Mouse (Mus musculus) c-Kit-positive CD71-positive TER-119-negative erythroid progenitor cells, embryonic 14.5 days (primary cell): ENCODE results near the gene Syt7.
A peak's percentile ranks its signal among the peaks of the same experiment; 100 is the strongest.

Experiments used
- DNase-seq: peaks from one replicate; pipeline ENCODE4 v3.0.0-alpha.2; 2013; ENCODE audit warnings: low read depth

Gene Syt7

DNA sequence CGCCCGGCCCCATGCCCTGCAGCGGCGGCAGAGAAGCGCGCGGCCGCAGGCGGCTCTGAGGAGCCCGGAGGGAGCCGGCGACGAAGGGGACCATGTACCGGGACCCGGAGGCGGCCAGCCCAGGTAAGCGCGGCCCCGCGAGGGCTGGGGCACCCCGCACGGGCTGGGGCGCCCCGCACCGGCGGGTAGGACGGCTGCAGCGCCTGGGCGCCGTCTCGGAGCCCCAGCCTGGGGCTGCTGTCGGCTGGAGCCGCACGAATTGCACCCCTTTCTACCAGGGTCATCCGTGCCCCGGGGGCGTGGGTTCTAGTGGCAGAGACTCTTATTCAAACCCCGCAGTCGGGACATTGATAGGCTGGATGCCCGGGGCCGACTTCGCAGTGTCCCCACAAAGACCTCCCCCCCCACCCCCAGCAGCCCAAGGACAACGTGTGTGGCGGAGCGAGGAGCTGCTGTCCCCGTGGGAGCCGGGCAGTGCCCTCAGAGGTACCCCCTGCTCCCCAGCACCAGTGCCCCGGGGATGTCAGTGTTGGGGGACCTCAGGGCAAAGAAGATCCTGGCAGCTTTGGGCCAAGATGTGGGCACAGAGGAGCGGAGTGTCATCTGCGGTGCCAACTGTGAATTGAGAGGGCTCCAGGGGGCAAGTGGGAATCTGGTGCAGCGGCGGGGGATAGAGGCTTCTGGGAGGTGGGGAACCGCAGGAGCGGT lies 655 bp downstream of the Syt7 start:
- no peak for DNase-seq

DNA sequence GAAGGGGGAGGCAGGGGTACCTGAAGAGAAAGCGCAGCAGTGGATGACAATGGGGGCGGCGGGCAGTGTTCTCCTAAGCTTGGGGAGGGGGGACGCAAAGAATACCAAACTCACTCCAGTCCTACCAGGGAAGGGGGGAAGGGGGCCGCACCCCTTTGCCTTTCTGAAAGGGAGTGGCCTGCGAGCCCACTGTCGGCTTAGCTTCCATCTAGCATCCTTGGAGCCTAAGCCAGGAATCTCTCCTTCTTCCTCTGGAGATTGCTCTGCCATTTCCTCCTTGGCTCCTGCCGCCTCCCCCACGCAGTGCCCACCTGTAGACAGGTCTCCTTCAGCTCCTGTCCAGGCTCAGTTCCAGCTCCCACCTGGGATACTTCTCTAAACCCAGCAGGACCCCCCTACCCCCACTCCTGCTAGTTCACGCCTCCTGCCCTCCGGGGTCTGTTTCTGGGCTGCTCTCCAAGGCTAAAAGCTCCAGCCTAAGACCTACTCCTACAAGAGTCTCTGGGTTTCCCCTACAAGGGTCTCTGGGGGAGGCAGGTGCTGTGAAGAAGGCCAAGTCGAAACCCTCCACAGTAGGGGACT lies 1.3 kb downstream of the Syt7 start:
- no peak for DNase-seq

DNA sequence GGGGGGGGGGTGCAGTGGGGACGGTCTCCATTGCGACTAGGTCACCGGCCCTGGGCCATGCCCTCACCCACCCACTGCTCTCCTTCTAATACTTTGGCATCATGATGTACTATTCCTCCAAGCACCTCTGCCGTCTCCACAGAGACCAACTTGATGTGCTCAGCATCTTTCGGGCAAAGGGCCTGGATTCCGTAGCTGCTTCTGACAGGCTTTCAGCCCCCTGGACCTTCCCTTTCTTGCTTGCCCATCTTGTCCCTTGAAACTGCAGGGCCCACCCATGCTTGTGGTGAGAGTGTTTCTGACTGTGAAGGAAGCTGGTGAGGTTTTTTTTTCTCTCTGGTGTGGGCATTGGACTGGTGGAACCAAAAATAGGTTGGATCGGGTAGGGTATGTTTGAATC lies 2.1 kb downstream of the Syt7 start:
- no peak for DNase-seq

DNA sequence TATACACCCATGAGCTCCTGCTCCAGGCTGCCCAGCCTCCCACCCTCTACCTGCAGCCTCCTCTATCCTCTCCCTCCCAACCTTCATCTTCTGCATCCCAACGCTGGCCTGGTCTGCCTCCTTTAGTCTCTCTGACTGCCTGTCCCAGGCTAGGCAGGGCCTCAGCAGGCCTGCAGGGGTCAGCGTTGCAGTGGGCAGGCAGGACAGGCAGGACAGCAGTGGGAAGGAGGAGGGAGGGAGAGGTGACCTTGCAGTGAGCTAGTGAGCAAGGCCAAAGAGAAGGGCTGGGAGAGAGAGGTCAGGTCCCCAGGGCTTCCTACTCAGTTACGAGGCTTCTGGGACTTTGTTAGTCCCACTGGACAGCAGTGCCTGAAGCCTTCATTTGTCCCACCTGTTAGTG lies 3.1 kb downstream of the Syt7 start:
- no peak for DNase-seq

DNA sequence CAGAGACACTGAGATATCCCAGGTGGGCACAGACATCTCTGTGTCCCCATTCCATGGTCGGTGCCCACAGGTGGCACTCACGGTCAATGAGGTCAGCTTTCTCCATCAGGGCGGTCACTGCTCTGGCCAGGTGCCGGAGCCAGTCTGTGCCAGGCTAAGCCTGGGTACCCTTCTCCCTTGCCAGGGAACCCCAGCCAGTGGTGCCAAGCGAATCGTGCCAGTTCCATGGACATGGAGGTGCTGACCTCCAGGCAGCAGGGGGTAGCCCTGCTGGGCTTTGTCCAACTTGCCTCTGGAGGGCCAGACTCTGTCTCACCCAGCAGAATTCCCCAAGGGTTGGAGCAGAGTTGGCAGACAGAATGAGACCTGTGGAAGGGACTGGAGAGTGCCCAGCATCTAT lies 4.6 kb downstream of the Syt7 start:
- DNase-seq = no peak

DNA sequence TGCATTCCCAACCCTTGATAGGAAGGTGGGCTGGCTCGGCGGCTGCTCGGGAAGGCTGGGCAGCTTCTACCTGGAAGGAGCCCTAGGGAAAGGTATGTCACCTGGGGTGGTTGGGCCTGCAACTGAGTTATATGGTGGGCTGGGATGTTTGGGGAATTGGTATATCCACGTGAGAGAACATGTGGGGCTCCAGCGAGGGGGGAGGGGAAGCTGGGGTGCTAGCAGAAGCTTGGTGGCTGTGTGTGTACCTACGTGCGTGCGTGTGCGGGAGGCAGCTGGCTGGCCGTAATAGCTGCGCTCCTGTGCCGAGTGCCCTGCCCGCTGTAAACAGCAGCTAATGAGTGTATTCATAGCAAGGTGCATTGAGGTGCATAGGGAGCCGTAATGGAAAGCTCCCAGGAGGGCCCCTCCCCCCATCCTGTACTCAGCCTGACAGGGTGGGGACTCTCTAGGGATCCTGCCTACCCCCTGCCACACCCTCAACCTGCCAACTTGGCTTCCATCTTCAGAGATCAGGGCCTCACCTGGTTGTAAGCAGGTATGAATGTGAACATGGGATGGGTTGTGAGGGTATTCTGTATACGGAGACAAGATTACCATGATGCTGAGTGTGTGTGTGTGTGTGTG lies 5.1 kb downstream of the Syt7 start:
- no peak for DNase-seq

DNA sequence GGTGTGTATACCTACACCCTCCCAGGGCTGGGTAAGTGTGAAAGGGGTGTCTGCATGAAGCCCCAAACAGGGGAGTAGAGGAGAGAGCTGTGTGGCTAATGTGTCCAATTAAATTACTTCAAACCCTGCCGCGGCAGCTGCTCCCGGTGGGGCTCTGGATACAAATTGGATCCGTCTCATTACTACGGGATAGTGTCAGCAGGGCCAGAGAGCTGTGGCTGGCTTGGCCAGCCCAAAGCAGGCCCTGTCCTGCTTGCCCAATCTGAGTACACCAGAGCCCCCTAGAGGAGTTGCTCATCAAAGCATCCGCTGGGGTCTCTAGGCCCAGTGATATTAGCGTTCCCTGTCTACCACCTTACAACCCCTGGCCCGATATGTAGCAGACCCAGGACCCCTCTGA lies 6.3 kb downstream of the Syt7 start:
- no peak for DNase-seq

DNA sequence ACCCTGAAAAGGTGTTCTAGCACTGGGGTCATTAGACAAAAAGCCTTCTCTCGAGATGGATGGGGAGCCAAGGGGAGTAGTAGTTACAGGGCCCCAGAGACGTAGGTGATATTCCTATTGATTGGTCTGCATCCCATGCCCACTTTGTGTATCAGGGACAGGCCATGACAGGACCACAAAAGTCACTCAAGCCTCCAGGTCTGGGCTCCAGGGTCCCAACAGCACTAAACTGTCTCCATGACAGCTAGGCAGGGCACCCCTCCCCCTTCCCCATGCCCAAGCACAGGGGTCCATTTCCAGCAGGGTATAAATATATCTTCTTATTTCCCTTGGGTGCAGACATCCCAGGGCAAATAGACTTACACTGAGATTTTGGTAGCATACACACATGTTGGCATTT lies 8.1 kb downstream of the Syt7 start:
- no peak for DNase-seq

DNA sequence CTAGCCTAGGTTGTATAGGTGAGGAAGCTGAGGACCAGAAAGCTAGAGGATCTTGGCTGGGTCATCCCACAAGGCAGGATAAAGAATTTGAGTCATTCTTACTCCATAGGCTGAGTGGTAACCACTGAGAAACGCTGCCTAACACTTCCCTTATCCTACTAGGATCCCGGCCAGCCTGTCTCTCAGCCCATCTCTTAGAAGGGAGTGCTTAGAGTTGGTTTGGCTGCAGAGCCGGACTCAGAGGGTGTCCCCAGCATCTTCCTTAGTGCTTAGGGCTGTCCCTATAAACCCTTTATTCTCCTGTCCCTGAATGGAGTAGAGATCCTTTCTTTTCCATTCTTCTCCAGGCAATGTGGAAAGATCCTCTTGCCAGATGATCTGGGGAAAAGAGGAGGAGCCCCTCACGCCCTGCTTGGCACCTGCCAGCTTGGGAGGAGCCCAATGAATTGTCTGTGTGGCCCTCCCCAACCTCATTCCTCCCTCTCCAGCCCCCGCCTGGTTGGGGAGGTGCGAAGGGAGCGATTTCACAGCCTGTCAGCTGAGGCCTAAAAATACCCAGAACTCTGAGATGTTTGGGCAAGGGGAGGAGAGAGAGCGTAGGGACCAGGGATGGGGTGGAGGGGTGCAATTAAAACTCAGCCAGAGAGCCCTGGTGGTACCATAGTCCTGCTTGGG lies 8.7 kb downstream of the Syt7 start:
- DNase-seq = no peak

DNA sequence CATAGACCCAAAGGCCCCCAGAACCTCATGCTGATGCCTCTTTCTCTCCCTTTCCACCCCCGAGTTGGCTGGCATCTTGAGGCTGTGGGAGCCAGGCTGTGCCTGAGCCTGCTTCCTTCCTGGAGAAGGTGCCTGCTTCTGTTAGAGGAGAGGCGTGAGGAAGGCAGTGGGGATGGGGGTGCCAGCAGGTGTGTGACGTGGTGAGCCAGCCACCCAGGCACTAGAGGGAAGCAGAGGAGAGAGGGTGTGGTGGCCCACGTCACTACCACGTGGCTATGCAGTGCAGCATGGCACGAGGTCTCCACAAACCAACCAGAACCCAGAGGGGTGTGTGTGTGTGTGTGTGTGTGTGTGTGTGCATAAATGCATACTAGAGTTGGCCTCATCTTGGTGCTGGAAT lies 9.4 kb downstream of the Syt7 start:
- no peak for DNase-seq

DNA sequence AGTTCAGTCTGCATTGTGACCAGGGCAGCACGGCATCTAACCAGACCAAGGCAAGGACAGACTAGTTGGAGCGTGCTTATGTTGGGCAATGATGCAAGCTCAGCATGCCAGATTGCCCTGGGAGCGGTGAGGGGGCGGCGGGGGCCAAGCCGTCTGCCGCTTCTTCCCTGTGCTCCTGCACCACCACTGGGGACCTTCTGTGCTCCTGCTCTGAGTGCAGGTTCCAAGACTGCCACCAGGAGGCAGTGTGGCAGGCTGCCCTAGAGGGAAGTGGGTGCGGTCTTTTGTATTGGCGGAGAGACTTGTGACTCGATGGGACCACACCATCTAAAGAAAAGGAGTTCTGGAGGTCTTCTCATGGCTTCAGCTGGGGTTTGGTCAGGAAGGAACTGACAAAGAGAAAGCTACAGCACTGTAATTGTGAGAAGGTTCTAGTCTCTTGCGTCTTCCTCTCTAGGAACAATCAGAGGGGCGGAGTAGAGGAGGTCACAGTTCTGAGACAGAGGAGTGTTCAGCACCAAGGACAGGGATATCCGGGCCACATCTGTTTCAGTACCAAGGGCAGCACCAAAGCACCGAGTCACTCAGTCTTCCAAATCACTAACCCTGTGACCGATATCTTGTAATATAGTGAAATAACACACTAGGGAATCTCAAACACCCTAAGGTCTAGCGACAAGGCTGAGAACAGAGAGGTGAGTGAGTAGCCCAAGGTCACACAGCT lies 14.0 kb downstream of the Syt7 start:
- peak; percentile 68 for DNase-seq

DNA sequence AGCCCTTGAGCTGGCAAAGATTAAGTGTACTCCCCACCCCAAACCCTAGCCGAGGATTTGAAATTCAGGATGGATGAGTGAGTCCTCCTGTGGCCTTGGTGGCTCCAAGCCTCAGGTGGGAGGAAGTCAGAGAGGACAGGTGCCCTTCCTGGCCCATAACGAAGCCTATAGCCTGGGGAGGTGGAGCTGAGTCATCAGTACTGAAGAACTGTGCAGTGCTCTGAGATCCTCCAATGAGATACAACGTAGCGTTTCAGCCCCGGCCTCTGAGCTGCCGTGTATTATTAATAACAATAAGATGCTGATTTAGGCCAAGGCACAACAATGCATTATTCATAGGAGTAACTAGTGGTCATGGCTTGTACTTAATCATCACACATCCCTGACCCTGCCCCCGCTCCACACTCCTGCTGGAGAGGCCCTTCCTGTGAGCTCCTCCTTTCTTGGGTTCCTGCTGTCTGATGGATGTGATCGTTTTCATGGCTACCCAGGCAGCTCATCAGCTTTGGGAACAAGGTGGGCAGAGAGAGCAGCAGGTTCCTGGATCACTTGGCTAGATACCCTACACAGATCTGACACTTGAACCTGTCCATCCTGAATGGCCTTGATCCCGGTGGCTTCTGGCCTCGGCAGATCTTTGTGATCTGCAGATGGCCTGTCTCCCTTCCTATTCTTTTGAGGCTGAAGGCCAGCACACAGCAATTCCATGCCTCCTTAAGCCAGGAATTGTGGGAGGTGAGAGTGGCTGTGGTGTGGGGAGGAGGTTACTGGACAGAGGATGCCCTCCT lies 14.9 kb downstream of the Syt7 start:
- no peak for DNase-seq

DNA sequence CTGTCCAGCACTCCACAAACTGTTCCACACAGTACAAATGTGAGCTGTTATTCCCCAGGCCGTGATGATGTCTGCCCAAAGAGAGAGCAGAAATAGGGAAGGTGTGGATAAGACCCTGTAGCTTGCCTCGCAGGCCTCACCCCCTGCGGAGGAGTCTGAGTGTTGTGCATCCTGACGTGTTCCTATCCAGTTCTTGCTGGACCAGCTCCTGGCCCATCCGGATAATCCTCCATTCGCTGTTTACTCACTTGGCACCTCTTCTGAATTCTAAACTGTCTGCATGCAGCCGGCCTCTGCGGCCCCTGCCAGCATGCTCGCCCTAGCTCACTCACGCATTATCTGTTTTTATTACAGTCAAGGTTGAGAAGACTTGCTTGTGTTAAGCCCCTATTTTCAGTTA lies 15.5 kb downstream of the Syt7 start:
- DNase-seq = no peak

DNA sequence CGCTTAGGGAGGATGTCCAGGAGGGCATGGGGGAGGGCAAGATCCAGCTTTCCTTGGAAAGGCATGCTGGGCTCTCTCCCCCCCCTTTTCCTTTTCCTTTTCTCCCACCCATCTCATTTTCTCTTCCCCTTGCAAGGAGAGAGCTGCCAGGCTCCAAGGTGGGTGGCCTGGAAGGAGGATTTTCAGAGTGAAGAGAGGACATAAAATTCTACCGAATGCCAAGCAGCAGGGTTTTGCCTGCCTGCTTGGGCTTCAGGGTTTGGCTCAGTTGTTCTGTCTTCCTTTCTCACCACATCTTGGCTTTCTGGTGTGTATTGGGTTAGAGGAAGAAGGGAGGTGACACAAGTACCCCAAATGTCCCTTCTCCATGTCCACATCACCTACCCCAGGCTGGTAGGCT lies 16.0 kb downstream of the Syt7 start:
- DNase-seq = no peak

DNA sequence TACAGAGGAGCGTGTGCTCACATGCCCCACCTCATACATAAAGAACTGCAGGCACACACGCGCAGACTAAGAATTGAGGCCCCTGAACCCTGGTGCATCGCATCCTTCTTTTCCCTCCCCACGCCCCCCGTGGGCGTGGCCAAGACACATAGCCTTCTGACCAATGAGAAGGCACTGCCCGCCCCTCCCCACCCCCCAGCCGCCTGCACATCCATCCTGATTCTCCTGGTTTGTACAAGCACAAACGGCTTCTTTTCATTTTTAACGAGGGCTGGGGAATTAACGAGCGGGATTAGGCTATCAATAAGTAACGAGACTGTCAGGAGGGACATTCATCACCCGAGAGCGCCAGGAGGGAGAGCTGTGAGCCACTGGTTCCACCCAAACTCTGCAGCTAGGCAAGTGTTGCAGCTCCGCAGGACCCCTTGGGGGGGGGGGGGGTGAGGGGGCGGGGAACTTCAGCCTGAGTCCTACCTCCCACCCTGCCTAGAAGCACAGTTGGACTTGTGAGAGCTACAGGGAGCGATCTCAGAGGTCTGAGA lies 24.9 kb downstream of the Syt7 start:
- no peak for DNase-seq

DNA sequence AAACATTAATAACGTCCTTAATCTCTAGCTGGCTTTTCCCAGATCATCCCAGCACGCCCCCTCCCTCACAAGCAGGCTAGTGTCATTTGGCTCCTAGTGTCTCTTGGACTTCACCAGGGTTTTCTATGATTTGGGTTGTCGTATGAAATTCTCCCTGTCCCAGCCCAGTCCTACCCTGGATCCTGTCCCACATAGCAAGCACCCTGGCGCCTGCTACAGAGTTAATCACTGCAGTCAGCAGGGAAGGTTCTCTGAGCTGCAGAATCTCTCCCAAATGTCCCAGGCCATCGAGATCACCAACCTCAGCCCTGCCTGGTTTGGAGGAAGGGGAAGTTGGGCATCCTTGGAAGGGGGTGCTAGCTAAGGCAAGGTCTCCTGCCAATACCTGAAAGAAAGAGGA lies 26.6 kb downstream of the Syt7 start:
- DNase-seq = no peak

DNA sequence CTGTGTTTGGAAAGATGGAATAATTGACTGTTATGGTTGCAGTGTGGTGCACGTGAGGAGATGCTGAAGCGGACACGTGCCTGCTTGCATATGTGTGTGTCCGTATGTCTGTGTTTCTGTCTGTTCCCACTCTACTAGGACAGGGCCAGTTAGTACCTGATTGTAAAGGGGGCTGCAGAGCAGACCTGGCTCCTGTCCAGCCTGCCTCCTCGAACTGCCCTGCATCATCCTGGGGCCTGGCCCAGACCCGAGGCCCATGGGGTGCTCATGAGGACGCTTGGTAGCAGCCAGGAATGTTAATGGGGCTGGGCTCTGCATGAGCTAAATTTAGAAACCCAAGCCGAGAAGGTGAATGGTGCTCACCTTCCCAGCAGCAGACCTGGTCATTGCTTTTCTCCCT lies 28.0 kb downstream of the Syt7 start:
- DNase-seq = no peak

DNA sequence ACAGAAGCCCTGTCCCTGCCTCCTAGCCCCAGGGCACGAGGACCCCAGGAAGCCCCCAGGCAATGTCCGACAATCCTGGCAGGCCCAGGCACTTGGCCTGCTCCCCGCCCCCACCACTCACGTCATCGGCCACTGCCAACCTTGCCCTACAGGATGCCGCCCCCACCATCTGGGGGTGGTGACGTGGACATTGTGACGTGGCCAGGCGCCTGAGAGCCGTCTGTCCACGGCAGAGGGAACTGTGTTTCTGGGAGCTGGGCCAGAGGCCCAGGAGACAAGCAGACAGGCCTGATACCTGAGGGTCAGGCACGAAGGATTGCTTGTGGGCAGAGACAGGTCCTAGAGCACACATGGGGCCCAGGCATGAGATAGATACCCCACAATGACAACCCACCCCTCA lies 28.5 kb downstream of the Syt7 start:
- DNase-seq = no peak

DNA sequence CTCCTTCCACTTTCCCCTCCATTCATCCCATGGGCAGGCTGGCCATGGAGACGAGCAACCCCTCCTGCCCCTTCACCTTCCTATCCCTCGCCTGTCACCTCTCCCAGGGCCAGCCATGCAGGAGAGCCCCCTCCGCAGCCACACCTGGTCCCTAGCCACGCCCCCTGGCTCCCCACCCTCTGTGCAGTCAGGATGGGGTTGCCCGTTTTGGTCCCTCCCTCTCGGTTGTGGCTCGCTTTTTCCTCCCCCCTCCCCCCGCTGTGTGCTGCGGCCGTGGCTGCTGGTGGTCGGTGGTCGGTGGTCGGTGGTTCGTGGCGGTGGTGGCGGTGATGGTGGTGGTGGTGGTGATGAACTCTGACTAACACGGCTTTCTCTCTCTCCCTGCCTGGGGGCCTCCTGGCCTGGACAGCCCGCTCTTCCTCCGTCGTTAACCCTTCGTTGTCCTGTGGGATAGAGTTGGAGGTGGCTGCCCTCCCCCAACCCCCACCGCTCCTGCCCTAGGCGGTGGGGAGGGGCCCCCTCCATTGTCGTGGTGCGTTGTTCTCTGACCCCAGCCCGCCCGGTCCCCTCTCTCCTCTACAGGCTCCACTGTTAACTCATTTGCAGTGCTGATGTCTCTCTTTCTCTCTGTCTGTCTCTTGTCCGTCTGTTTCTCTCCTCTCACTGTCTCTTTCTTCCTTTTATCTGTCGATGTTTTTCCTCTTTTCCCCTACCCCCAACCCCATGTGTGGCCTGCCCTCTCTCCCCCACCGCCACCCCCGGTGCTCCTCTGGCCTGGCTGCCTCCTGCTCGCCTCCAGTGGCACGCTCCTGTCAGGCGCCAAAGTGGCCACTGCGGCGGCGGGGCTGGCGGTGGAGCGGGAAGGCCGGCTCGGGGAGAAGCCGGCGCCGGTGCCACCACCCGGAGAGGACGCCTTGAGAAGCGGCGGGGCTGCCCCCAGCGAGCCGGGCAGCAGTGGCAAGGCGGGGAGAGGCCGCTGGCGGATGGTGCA lies 33.4 kb downstream of the Syt7 start:
- DNase-seq = no peak

DNA sequence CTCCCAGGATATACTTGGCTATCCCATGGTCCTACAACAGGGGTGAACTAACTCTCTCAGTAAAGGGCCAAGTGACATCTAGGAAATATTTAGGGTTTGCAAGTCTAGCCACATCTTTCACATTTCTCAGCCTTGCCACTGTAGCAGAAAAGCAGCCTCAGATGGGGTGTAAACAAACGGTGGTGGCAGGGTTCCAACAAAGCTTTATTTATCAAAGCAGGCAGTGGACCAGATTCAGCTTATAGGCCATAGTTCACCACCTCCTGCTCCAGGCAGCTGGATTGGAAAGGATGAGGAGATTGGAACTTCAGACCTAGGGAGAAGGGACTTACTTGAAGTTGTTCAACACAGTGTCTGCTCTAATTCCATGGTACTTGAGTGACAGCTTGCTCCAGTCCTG lies 35.9 kb downstream of the Syt7 start:
- DNase-seq = no peak
